In genomic region chrX:48092129-48092528, GRCm38 (mm10) we compare ENCODE assay signal across 18 mouse cellular contexts. TPM values are rescaled to one million over a fixed set of nuclear protein-coding genes. Genes with fewer than 3 reads are reported as not detected.
DNase-seq lines count a peak whose midpoint lies in the region; ATAC-seq and TF ChIP-seq lines count a peak whose summit lies in the region.
"Had no signal": no experiment of that assay in that cellular context is flagged by ENCODE, and none has a peak within 500 bp of the region (broad histone marks: within the 10 kb centered on the region; RNA-seq: fewer than 3 reads in every experiment).

No protein-coding gene starts in this region.

- H3K4me2 ChIP-seq in liver, embryonic 11.5 days = no peak overlapping the region
- H3K4me2 ChIP-seq: embryonic facial prominence, embryonic 12.5 days; forebrain, embryonic 12.5 days; limb, embryonic 12.5 days; neural tube, embryonic 12.5 days had no signal

- WGBS in liver, adult 2 months = 53% methylated on average over 10 of the region's 10 CpGs
- 47% methylated on average over 10 of the region's 10 CpGs for WGBS in liver, embryonic 11.5 days

- no peak for ATAC-seq in liver, embryonic 11.5 days (replicated peaks; ENCODE audit: low FRiP score)

- no peak overlapping the region for H3K4me3 ChIP-seq in liver, adult 2 months (ENCODE audit: insufficient read depth, low read depth, low read length)
- H3K4me3 ChIP-seq in liver, embryonic 11.5 days (ENCODE audit: low read depth, low read length) = no peak overlapping the region
- no peak overlapping the region for H3K4me3 ChIP-seq in gastrocnemius, adult 2 months
- H3K4me3 ChIP-seq: embryonic facial prominence, embryonic 12.5 days; forebrain, embryonic 12.5 days; heart, embryonic 10.5 days; layer of hippocampus, adult 2 months; limb, embryonic 12.5 days; neural tube, embryonic 12.5 days had no signal

- H3K36me3 ChIP-seq in liver, adult 2 months (ENCODE audit: control insufficient read depth, insufficient read depth, low read length) = no peaks in the 10 kb centered on the region
- no peaks in the 10 kb centered on the region for H3K36me3 ChIP-seq in liver, embryonic 11.5 days (ENCODE audit: control insufficient read depth, insufficient read depth, low read length)
- H3K36me3 ChIP-seq: embryonic facial prominence, embryonic 12.5 days; forebrain, embryonic 12.5 days; heart, embryonic 10.5 days; limb, embryonic 12.5 days; neural tube, embryonic 12.5 days had no signal

- H3K4me1 ChIP-seq in liver, adult 2 months (ENCODE audit: control insufficient read depth, insufficient read depth, low read length) = no peaks in the 10 kb centered on the region
- no peaks in the 10 kb centered on the region for H3K4me1 ChIP-seq in liver, embryonic 11.5 days (replicated peaks; ENCODE audit: control insufficient read depth, insufficient read depth, low read length)
- H3K4me1 ChIP-seq: embryonic facial prominence, embryonic 12.5 days; forebrain, embryonic 12.5 days; heart, embryonic 10.5 days; limb, embryonic 12.5 days; neural tube, embryonic 12.5 days had no signal

- intact Hi-C loops in heart, postnatal 14 days (cut with DNase I) = loop anchor here (5.0 kb wide), 1 partner anchor 40 kb away; no protein-coding TSS in a partner anchor
- intact Hi-C loops in gastrocnemius, adult 2 months (cut with DNase I) = no loop called here

- H3K79me2 ChIP-seq in liver, adult 2 months (ENCODE audit: control insufficient read depth, insufficient read depth, low read length) = no peaks in the 10 kb centered on the region

- peak; percentile 16 for DNase-seq in heart, adult 8-10 months (ENCODE audit: low spot score)
- no peak for DNase-seq in heart, postnatal 14 days
- peak; percentile 0 for DNase-seq in liver, adult 2 months (ENCODE audit: extremely low read depth, low read depth, low spot score)
- no peak for DNase-seq in liver, embryonic 11.5 days (ENCODE audit: low spot score)
- DNase-seq in cerebellum, adult 11-12 months = peak; percentile 77
- DNase-seq in cerebellum, postnatal 10 days = peak; percentile 59 to 66
- DNase-seq in gastrocnemius, adult 2 months = no peak
- no peak for DNase-seq in embryo, embryonic 11 days
- DNase-seq: adrenal gland, postnatal 10 days; right cerebral cortex, postnatal 25 days; thymus, postnatal 36 days had no signal

- H3K9ac ChIP-seq in liver, adult 2 months (ENCODE audit: low read depth, low read length) = no peak overlapping the region
- no peak overlapping the region for H3K9ac ChIP-seq in liver, embryonic 11.5 days (ENCODE audit: low read depth, low read length)
- H3K9ac ChIP-seq: embryonic facial prominence, embryonic 12.5 days; forebrain, embryonic 12.5 days; limb, embryonic 12.5 days; neural tube, embryonic 12.5 days had no signal

- no peaks in the 10 kb centered on the region for H3K9me3 ChIP-seq in liver, embryonic 11.5 days (ENCODE audit: control insufficient read depth, low read length)
- H3K9me3 ChIP-seq: embryonic facial prominence, embryonic 12.5 days; forebrain, embryonic 12.5 days; heart, embryonic 10.5 days; limb, embryonic 12.5 days; neural tube, embryonic 12.5 days had no signal

- TF ChIP-seq CTCF in liver, adult 2 months (IDR thresholded peaks at IDR 0.05; ENCODE audit: low read depth, low read length) = no peak
- no peak for TF ChIP-seq CTCF in gastrocnemius, adult 2 months (IDR thresholded peaks at IDR 0.05)

- no peaks in the 10 kb centered on the region for H3K27me3 ChIP-seq in liver, adult 2 months (ENCODE audit: control insufficient read depth, insufficient read depth, low read length)
- no peaks in the 10 kb centered on the region for H3K27me3 ChIP-seq in liver, embryonic 11.5 days (replicated peaks; ENCODE audit: control insufficient read depth, insufficient read depth, low read length)
- H3K27me3 ChIP-seq: embryonic facial prominence, embryonic 12.5 days; forebrain, embryonic 12.5 days; neural tube, embryonic 12.5 days had no signal

- TF ChIP-seq POLR2A in liver, adult 2 months (IDR thresholded peaks at IDR 0.05; ENCODE audit: extremely low read depth, insufficient read depth, low read length) = no peak

- no peak overlapping the region for H3K27ac ChIP-seq in liver, adult 2 months (replicated peaks; ENCODE audit: insufficient read depth, low read depth, low read length)
- no peak overlapping the region for H3K27ac ChIP-seq in liver, embryonic 11.5 days (ENCODE audit: low read depth, low read length)
- H3K27ac ChIP-seq in gastrocnemius, adult 2 months = no peak overlapping the region
- H3K27ac ChIP-seq: embryonic facial prominence, embryonic 12.5 days; forebrain, embryonic 12.5 days; heart, embryonic 10.5 days; layer of hippocampus, adult 2 months; limb, embryonic 12.5 days; neural tube, embryonic 12.5 days had no signal

RNA-seq across cellular contexts. Expression of gene Xpnpep2, which starts 16.4 kb away (rescaled TPM):
- total RNA-seq in heart, adult 8-10 months (2022) = 1 to 10 TPM; 1.6 to 4.1 (median 2.6) TPM
- 1 to 10 TPM; 1.5 to 2.6 TPM for total RNA-seq in heart, postnatal 14 days (2021)
- not detected in 2 replicates for total RNA-seq in liver, adult 2 months (2014; rRNA removed)
- not detected in 2 replicates for polyA plus RNA-seq in liver, adult 2 months (2012; rRNA removed)
- polyA plus RNA-seq in liver, embryonic 11.5 days (2014; fragmentation: Nextera tagmentation; extraction: Ambion mirVana) = 0.29 and 0.40 TPM in 2 replicates
- under 1 TPM; 0.59 to 0.89 TPM for total RNA-seq in gastrocnemius, adult 2 months (2021)
- polyA plus RNA-seq: liver, embryonic 16.5 days had no signal

RNA-seq across cellular contexts. Expression of gene Sash3, which starts 54.1 kb away (rescaled TPM):
- total RNA-seq in heart, adult 8-10 months (2022) = 1 to 10 TPM in 1 of 4 experiments, under 1 TPM in 3; 0.41 to 1.8 (median 0.76) TPM
- total RNA-seq in heart, postnatal 14 days (2021) = 1 to 10 TPM; 1.3 to 5.8 TPM
- total RNA-seq in liver, adult 2 months (2014; rRNA removed) = 0.83 and 1.5 TPM in 2 replicates
- 0.72 and 1.4 TPM in 2 replicates for polyA plus RNA-seq in liver, adult 2 months (2012; rRNA removed)
- polyA plus RNA-seq in liver, embryonic 11.5 days (2014; fragmentation: Nextera tagmentation; extraction: Ambion mirVana) = 11.5 and 15.5 TPM in 2 replicates
- total RNA-seq in gastrocnemius, adult 2 months (2021) = under 1 TPM; 0.17 to 0.28 TPM

RNA-seq across cellular contexts. Expression of gene Apln, which starts 57.5 kb away (rescaled TPM):
- 10 to 100 TPM in 2 of 4 experiments, 1 to 10 TPM in 2; 3.0 to 13.5 (median 10.0) TPM for total RNA-seq in heart, adult 8-10 months (2022)
- 10 to 100 TPM; 13.2 to 20.6 TPM for total RNA-seq in heart, postnatal 14 days (2021)
- total RNA-seq in liver, adult 2 months (2014; rRNA removed) = 0.07 and 0.09 TPM in 2 replicates
- 0.04 TPM in 1 of 2 replicates, not detected in the other for polyA plus RNA-seq in liver, adult 2 months (2012; rRNA removed)
- 0.60 and 0.95 TPM in 2 replicates for polyA plus RNA-seq in liver, embryonic 11.5 days (2014; fragmentation: Nextera tagmentation; extraction: Ambion mirVana)
- total RNA-seq in gastrocnemius, adult 2 months (2021) = 1 to 10 TPM in 1 of 2 experiments, under 1 TPM in 1; 0.61 to 1.3 TPM

Comparison
In these comparisons a context has a peak if more than half of its experiments do, and no peak if none do; other contexts are left out.
1. DNase-seq: peak in heart, adult 8-10 months (single experiment), liver, adult 2 months (single experiment), cerebellum, adult 11-12 months (single experiment) and cerebellum, postnatal 10 days (2 of 2); none in heart, postnatal 14 days (0 of 2), liver, embryonic 11.5 days (single experiment), gastrocnemius, adult 2 months (single experiment) and embryo, embryonic 11 days (single experiment).